Mouse (Mus musculus) erythroblast, embryonic 14.5 days (primary cell): ENCODE results near the gene Tm9sf2. TPM values are rescaled to one million over a fixed set of nuclear protein-coding genes. Genes with fewer than 3 reads are reported as not detected.

Source experiments
- H3K27me3 ChIP-seq: 2 replicates; pipeline ENCODE4 v1.6.1; 2012; ENCODE audit warnings: inconsistent platforms; ENCODE audit not compliant: control insufficient read depth
- H3K36me3 ChIP-seq: 2 replicates; pipeline ENCODE4 v1.6.1; 2012; ENCODE audit warnings: mild to moderate bottlenecking, inconsistent platforms; ENCODE audit not compliant: control insufficient read depth
- H3K4me1 ChIP-seq: 2 replicates; pipeline ENCODE4 v1.6.1; 2012; ENCODE audit warnings: inconsistent platforms; ENCODE audit not compliant: control insufficient read depth
- H3K4me3 ChIP-seq: replicated peaks from 2 replicates; pipeline ENCODE3; 2012; ENCODE audit warnings: moderate library complexity, mild to moderate bottlenecking, inconsistent platforms
- H3K9me3 ChIP-seq: 2 replicates; pipeline ENCODE4 v1.6.1; 2012; ENCODE audit warnings: low read length, inconsistent platforms, mixed read lengths; ENCODE audit not compliant: control insufficient read depth
- GATA1 ChIP-seq: IDR thresholded peaks from 2 replicates; pipeline ENCODE4 v1.6.1; 2012; ENCODE audit warnings: low read length, inconsistent platforms, mixed read lengths
- TAL1 ChIP-seq: IDR thresholded peaks from 3 replicates; pipeline ENCODE4 v1.6.1; 2012; ENCODE audit warnings: low read length, inconsistent platforms, mixed read lengths
- polyA plus RNA-seq: library from polyadenylated mRNA; stranded (reverse); fragments of >175 nt; gene quantifications from 2 replicates; pipeline ENCODE4 v1.2.3, GENCODE M21; 2012

Gene Tm9sf2
- polyA plus RNA-seq, 1 experiment, result 2.7 TPM

DNA sequence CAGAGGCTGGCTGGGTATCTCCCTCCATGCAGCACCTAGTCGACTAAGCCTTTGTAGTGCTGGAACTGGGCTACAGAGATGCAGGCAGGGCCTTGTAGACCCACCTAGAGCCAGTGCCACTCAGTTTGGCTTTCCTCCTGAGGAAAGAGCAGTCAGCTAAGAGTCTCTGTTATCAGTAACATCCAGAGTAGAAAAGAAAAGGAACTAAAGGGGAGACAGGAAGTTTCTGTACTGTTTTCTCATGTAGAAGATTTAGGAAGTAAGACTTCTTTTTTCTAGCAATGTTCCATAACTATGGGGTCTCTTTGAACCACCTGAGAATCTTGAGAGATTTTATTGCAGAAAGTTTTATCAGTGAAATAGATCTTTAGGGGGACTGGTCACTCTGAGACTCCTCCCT is 38.5 kb downstream of the Tm9sf2 start:
- no peaks in the 10 kb centered on the region for H3K4me1 ChIP-seq
- H3K9me3 ChIP-seq, result no peaks in the 10 kb centered on the region
- no peaks in the 10 kb centered on the region for H3K27me3 ChIP-seq
- no peak for TF ChIP-seq GATA1
- peaks cover 97% of the 10 kb centered on the region for H3K36me3 ChIP-seq
- no peak overlapping the region for H3K4me3 ChIP-seq

- Histone ChIP-seq H3K9me3 (no peaks in the 10 kb centered on the region), H3K27me3 (no peaks in the 10 kb centered on the region), H3K4me1 (no peaks in the 10 kb centered on the region), H3K4me3 (no peak overlapping the region), H3K36me3 (peaks cover 96% of the 10 kb centered on the region)
- TF ChIP-seq GATA1 (no peak), TAL1 (no peak)
Measured at GRCm38 (mm10) chr14:122150616-122151015, 43.8 kb downstream of the Tm9sf2 start.

DNA sequence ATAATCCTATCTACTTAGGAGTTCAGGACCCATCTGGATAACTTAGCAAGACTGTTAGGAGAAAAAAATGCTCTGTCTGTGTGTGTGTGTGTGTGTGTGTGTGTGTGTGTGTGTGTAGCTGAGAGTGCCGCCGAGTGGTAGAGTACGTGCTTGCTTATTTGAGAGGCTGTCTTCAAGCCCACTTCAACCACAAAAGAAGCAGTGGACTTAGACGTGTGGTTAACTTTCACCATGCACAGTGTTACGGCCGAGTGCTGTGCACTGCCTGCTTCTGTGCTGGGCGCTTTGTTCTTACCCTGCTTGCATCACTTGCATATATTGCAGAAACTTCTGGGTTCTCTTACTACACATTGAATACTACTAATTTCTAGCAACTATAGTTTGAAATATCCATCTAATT is 50.9 kb downstream of the Tm9sf2 start:
- H3K27me3 ChIP-seq, result no peaks in the 10 kb centered on the region
- TF ChIP-seq GATA1 (no peak), TAL1 (no peak)
- H3K4me3 ChIP-seq, result no peak overlapping the region
- H3K4me1 ChIP-seq, result no peaks in the 10 kb centered on the region
- H3K36me3 ChIP-seq, result peaks cover 69% of the 10 kb centered on the region
- H3K9me3 ChIP-seq, result no peaks in the 10 kb centered on the region

GRCm38 (mm10) chr14:122160916-122161315 is 54.1 kb downstream of the Tm9sf2 start:
- TF ChIP-seq TAL1, result no peak
- TF ChIP-seq GATA1, result no peak
- H3K36me3 ChIP-seq, result peaks cover 37% of the 10 kb centered on the region
- H3K9me3 ChIP-seq, result no peaks in the 10 kb centered on the region
- no peak overlapping the region for H3K4me3 ChIP-seq
- H3K27me3 ChIP-seq, result no peaks in the 10 kb centered on the region
- no peaks in the 10 kb centered on the region for H3K4me1 ChIP-seq

DNA sequence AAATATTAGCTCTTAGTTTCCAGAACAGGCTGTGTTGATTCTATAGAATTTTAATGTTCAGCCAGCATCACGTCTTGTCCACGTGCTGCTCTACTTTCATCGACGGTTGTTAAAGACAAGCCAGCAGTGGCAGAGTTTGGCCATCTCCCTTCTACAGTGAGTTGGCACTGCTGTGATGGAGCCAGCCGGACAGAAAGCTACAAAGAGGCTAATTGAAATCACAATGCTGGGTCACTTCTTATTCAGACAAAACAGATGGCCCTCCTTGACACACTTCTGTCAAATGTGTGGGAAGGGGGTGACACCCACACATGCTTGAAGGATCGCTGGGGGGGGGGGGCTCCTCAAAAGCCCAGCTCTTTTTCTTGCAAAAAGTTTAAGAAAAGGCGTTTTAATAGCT is 62.1 kb downstream of the Tm9sf2 start:
- H3K4me1 ChIP-seq, result no peaks in the 10 kb centered on the region; the same call in 1 of the 2 replicates
- no peak for TF ChIP-seq TAL1
- no peak for TF ChIP-seq GATA1

GRCm38 (mm10) chr14:122170202-122170781 is 63.5 kb downstream of the Tm9sf2 start:
- H3K36me3 ChIP-seq, result no peaks in the 10 kb centered on the region
- TF ChIP-seq TAL1, result no peak
- no peak for TF ChIP-seq GATA1

More for the DNA sequence above, 62.1 kb downstream of the Tm9sf2 start:
- Histone ChIP-seq H3K36me3 (no peaks in the 10 kb centered on the region), H3K4me3 (no peak overlapping the region), H3K9me3 (no peaks in the 10 kb centered on the region), H3K27me3 (no peaks in the 10 kb centered on the region; the same call in 1 of the 2 replicates)

GRCm38 (mm10) chr14:122171031-122171430 is 64.2 kb downstream of the Tm9sf2 start:
- Histone ChIP-seq H3K9me3 (no peaks in the 10 kb centered on the region), H3K4me3 (no peak overlapping the region), H3K27me3 (no peaks in the 10 kb centered on the region; the same call in 1 of the 2 replicates), H3K4me1 (no peaks in the 10 kb centered on the region; the same call in 1 of the 2 replicates), H3K36me3 (no peaks in the 10 kb centered on the region)
- TF ChIP-seq GATA1 (no peak), TAL1 (no peak)

More at GRCm38 (mm10) chr14:122170202-122170781, 63.5 kb downstream of the Tm9sf2 start:
- H3K27me3 ChIP-seq, result no peaks in the 10 kb centered on the region; the same call in 1 of the 2 replicates
- no peaks in the 10 kb centered on the region for H3K9me3 ChIP-seq
- H3K4me3 ChIP-seq, result no peak overlapping the region
- no peaks in the 10 kb centered on the region; the same call in 1 of the 2 replicates for H3K4me1 ChIP-seq

DNA sequence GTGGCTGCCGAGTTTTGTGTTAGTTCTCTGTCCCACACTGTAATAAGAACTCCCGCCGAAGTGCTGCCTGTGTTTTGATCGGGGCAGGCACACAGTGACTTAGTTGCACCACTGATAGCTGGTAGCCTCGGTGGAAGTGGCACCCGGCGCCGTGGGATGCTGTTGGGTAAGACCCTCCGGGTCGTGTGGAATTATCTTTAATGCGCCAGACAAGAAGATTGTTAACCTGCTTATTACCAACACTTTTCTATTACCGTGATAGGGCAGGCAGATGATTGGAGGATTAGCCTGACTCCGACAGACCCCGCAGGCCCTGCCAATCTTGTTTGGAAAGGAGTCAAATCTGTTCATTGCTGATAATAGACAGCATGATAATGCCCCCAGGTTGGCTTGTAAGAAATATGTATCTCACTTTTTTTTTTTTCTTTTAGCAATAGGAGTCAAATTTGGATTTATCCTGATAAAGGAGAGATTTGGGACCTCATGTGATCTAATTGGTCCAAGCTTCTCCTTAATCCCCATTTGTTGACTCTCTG is 69.5 kb downstream of the Tm9sf2 start:
- H3K4me3 ChIP-seq, result no peak overlapping the region
- H3K27me3 ChIP-seq, result no peaks in the 10 kb centered on the region
- peaks cover 12% of the 10 kb centered on the region for H3K4me1 ChIP-seq
- H3K9me3 ChIP-seq, result no peaks in the 10 kb centered on the region
- no peaks in the 10 kb centered on the region for H3K36me3 ChIP-seq
- no peak for TF ChIP-seq TAL1
- TF ChIP-seq GATA1, result no peak

DNA sequence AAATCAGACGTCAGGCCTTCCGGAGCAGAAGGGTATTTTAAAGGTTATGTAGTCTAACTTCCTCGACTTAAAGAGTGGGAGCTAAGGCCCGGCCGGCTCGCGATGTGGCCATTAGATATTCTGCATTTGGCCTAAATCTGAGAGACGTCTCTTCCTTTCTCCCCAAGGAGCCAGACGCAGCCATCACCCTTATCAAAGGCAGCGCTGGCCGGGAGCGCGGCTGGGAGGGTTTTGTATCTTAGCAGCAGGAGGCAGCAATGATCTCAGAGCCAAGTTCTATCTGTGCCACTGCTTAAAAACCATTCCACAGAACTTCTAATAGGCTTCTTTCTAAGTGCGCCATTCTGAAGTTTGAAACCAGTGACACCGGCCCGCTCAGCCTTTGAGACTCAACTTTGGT is 72.4 kb downstream of the Tm9sf2 start:
- H3K4me3 ChIP-seq, result no peak overlapping the region
- H3K36me3 ChIP-seq, result no peaks in the 10 kb centered on the region; the same call in 1 of the 2 replicates
- H3K9me3 ChIP-seq, result no peaks in the 10 kb centered on the region
- H3K4me1 ChIP-seq, result peaks cover 41% of the 10 kb centered on the region
- no peaks in the 10 kb centered on the region for H3K27me3 ChIP-seq
- TF ChIP-seq GATA1, result no peak
- TF ChIP-seq TAL1, result no peak
